Mouse (Mus musculus): Measurements from ENCODE around the gene Efna2. TPM values are rescaled to one million over a fixed set of nuclear protein-coding genes. Genes with fewer than 3 reads are reported as not detected.

The Efna2 gene
- polyA plus RNA-seq, 1 experiment from 2014 or later = 26.8 TPM

- H3K4me1 ChIP-seq = peaks cover 27% of the 10 kb centered on the region
- H3K9me3 ChIP-seq = no peaks in the 10 kb centered on the region
- ATAC-seq (ENCODE audit: insufficient number of reproducible peaks, insufficient read depth, low FRiP score, low TSS enrichment, low read depth) = no peak
- no peak overlapping the region for H3K4me2 ChIP-seq
- 45% methylated on average over 27 of the region's 27 CpGs for WGBS
- H3K9ac ChIP-seq = 0 out of 2 replicates have a peak overlapping the region, but pooled peaks have one; percentile 16
- peaks cover 31% of the 10 kb centered on the region for H3K27me3 ChIP-seq
- H3K4me3 ChIP-seq = no peak overlapping the region
- H3K27ac ChIP-seq = no peak overlapping the region
- peaks cover 52% of the 10 kb centered on the region for H3K36me3 ChIP-seq
Observed at GRCm38 (mm10) chr10:80186649-80187048, 7.4 kb downstream of the Efna2 start.

- Histone ChIP-seq H3K4me3 (no peak overlapping the region), H3K9me3 (no peaks in the 10 kb centered on the region), H3K27me3 (peaks cover 42% of the 10 kb centered on the region), H3K36me3 (peaks cover 43% of the 10 kb centered on the region), H3K9ac (no peak overlapping the region), H3K4me2 (no peak overlapping the region), H3K4me1 (peaks cover 22% of the 10 kb centered on the region), H3K27ac (no peak overlapping the region)
- no peak for ATAC-seq (ENCODE audit: insufficient number of reproducible peaks, insufficient read depth, low FRiP score, low TSS enrichment, low read depth)
- 86% methylated on average over 10 of the region's 10 CpGs for WGBS
Observed at GRCm38 (mm10) chr10:80187739-80188138, 8.5 kb downstream of the Efna2 start.

- no peak overlapping the region for H3K27ac ChIP-seq
- peaks cover 22% of the 10 kb centered on the region for H3K4me1 ChIP-seq
- no peak overlapping the region for H3K4me3 ChIP-seq
- H3K36me3 ChIP-seq = peaks cover 35% of the 10 kb centered on the region
- H3K27me3 ChIP-seq = peaks cover 46% of the 10 kb centered on the region
- H3K9ac ChIP-seq = no peak overlapping the region
- no peak for ATAC-seq (ENCODE audit: insufficient number of reproducible peaks, insufficient read depth, low FRiP score, low TSS enrichment, low read depth)
- H3K9me3 ChIP-seq = no peaks in the 10 kb centered on the region
- WGBS = 71% methylated on average over 15 of the region's 15 CpGs
- no peak overlapping the region for H3K4me2 ChIP-seq
Observed at GRCm38 (mm10) chr10:80188453-80189024, 9.3 kb downstream of the Efna2 start.

GRCm38 (mm10) chr10:80189999-80190398 is 10.7 kb downstream of the Efna2 start:
- no peaks in the 10 kb centered on the region for H3K9me3 ChIP-seq
- H3K27me3 ChIP-seq = peaks cover 46% of the 10 kb centered on the region
- peaks cover 30% of the 10 kb centered on the region for H3K36me3 ChIP-seq
- 10% methylated on average over 21 of the region's 21 CpGs for WGBS
- H3K9ac ChIP-seq = peak overlapping the region; percentile 73
- peak overlapping the region; percentile 79 for H3K4me2 ChIP-seq
- H3K4me1 ChIP-seq = peaks cover 22% of the 10 kb centered on the region
- H3K4me3 ChIP-seq = peak overlapping the region; percentile 49
- no peak for ATAC-seq (ENCODE audit: insufficient number of reproducible peaks, insufficient read depth, low FRiP score, low TSS enrichment, low read depth)
- no peak overlapping the region for H3K27ac ChIP-seq

- no peak for ATAC-seq (ENCODE audit: insufficient number of reproducible peaks, insufficient read depth, low FRiP score, low TSS enrichment, low read depth)
- under 1% methylated on average over 48 of the region's 48 CpGs for WGBS
Observed at GRCm38 (mm10) chr10:80190491-80191051, 11.3 kb downstream of the Efna2 start.

GRCm38 (mm10) chr10:80193976-80194375 is 14.7 kb downstream of the Efna2 start:
- peaks cover 42% of the 10 kb centered on the region for H3K27me3 ChIP-seq
- ATAC-seq (ENCODE audit: insufficient number of reproducible peaks, insufficient read depth, low FRiP score, low TSS enrichment, low read depth) = no peak
- WGBS = 73% methylated on average over 6 of the region's 6 CpGs
- H3K36me3 ChIP-seq = peaks cover 3% of the 10 kb centered on the region
- H3K9me3 ChIP-seq = no peaks in the 10 kb centered on the region
- peaks cover 13% of the 10 kb centered on the region for H3K4me1 ChIP-seq
- no peak overlapping the region for H3K4me3 ChIP-seq
- no peak overlapping the region for H3K9ac ChIP-seq
- no peak overlapping the region for H3K27ac ChIP-seq
- no peak overlapping the region for H3K4me2 ChIP-seq

More at GRCm38 (mm10) chr10:80190491-80191051, 11.3 kb downstream of the Efna2 start:
- H3K4me1 ChIP-seq = peaks cover 18% of the 10 kb centered on the region
- no peak overlapping the region for H3K27ac ChIP-seq
- H3K4me3 ChIP-seq = peak overlapping the region; percentile 49
- H3K9ac ChIP-seq = peak overlapping the region; percentile 73
- H3K27me3 ChIP-seq = peaks cover 46% of the 10 kb centered on the region
- H3K36me3 ChIP-seq = peaks cover 30% of the 10 kb centered on the region
- peak overlapping the region; percentile 79 for H3K4me2 ChIP-seq
- no peaks in the 10 kb centered on the region for H3K9me3 ChIP-seq

- no peaks in the 10 kb centered on the region for H3K36me3 ChIP-seq
- WGBS = 44% methylated on average over 8 of the region's 8 CpGs
- H3K9me3 ChIP-seq = no peaks in the 10 kb centered on the region
- H3K9ac ChIP-seq = no peak overlapping the region
- no peak overlapping the region for H3K4me3 ChIP-seq
- no peak overlapping the region for H3K27ac ChIP-seq
- no peak for ATAC-seq (ENCODE audit: insufficient number of reproducible peaks, insufficient read depth, low FRiP score, low TSS enrichment, low read depth)
- H3K4me2 ChIP-seq = no peak overlapping the region
- H3K27me3 ChIP-seq = peaks cover 39% of the 10 kb centered on the region
- H3K4me1 ChIP-seq = peaks cover 13% of the 10 kb centered on the region
Observed at GRCm38 (mm10) chr10:80194441-80194840, 15.2 kb downstream of the Efna2 start.

GRCm38 (mm10) chr10:80196167-80196566 is 16.9 kb downstream of the Efna2 start:
- H3K36me3 ChIP-seq = no peaks in the 10 kb centered on the region

GRCm38 (mm10) chr10:80196778-80197581 is 17.7 kb downstream of the Efna2 start:
- no peaks in the 10 kb centered on the region for H3K36me3 ChIP-seq
- H3K27me3 ChIP-seq = peaks cover 15% of the 10 kb centered on the region
- H3K27ac ChIP-seq = no peak overlapping the region
- 51% methylated on average over 33 of the region's 33 CpGs for WGBS
- no peak for ATAC-seq (ENCODE audit: insufficient number of reproducible peaks, insufficient read depth, low FRiP score, low TSS enrichment, low read depth)
- no peaks in the 10 kb centered on the region for H3K4me1 ChIP-seq
- H3K4me3 ChIP-seq = no peak overlapping the region
- no peak overlapping the region for H3K4me2 ChIP-seq
- H3K9me3 ChIP-seq = no peaks in the 10 kb centered on the region
- peak overlapping the region; percentile 7; the same call in 1 of the 2 replicates for H3K9ac ChIP-seq

More at GRCm38 (mm10) chr10:80196167-80196566, 16.9 kb downstream of the Efna2 start:
- no peaks in the 10 kb centered on the region for H3K9me3 ChIP-seq
- no peak for ATAC-seq (ENCODE audit: insufficient number of reproducible peaks, insufficient read depth, low FRiP score, low TSS enrichment, low read depth)
- H3K27me3 ChIP-seq = peaks cover 22% of the 10 kb centered on the region
- no peak overlapping the region for H3K4me2 ChIP-seq
- H3K4me3 ChIP-seq = no peak overlapping the region
- H3K9ac ChIP-seq = no peak overlapping the region
- H3K27ac ChIP-seq = no peak overlapping the region
- no peaks in the 10 kb centered on the region for H3K4me1 ChIP-seq
- WGBS = 88% methylated on average over 1 of the region's 1 CpGs

GRCm38 (mm10) chr10:80199440-80200008 is 20.2 kb downstream of the Efna2 start:
- Histone ChIP-seq H3K9me3 (no peaks in the 10 kb centered on the region), H3K4me3 (no peak overlapping the region), H3K36me3 (no peaks in the 10 kb centered on the region), H3K27ac (no peak overlapping the region), H3K4me1 (0 out of 2 replicates have a peak, but pooled peaks cover 4% of the 10 kb centered on the region), H3K27me3 (peaks cover 3% of the 10 kb centered on the region; the same call in 1 of the 2 replicates), H3K4me2 (no peak overlapping the region), H3K9ac (0 out of 2 replicates have a peak overlapping the region, but pooled peaks have one; percentile 40)
- no peak for ATAC-seq (ENCODE audit: insufficient number of reproducible peaks, insufficient read depth, low FRiP score, low TSS enrichment, low read depth)
- 48% methylated on average over 3 of the region's 3 CpGs for WGBS

GRCm38 (mm10) chr10:80200485-80200884 is 21.2 kb downstream of the Efna2 start:
- 62% methylated on average over 6 of the region's 6 CpGs for WGBS
- Histone ChIP-seq H3K9me3 (no peaks in the 10 kb centered on the region), H3K9ac (no peak overlapping the region; the same call in 1 of the 2 replicates), H3K4me2 (no peak overlapping the region), H3K4me1 (0 out of 2 replicates have a peak, but pooled peaks cover 4% of the 10 kb centered on the region), H3K36me3 (no peaks in the 10 kb centered on the region), H3K27me3 (peaks cover 3% of the 10 kb centered on the region; the same call in 1 of the 2 replicates), H3K27ac (no peak overlapping the region), H3K4me3 (no peak overlapping the region)
- no peak for ATAC-seq (ENCODE audit: insufficient number of reproducible peaks, insufficient read depth, low FRiP score, low TSS enrichment, low read depth)
